Mouse (Mus musculus): Measurements from ENCODE around the gene Ptpru. TPM values are rescaled to one million over a fixed set of nuclear protein-coding genes. Genes with fewer than 3 reads are reported as not detected.

The Ptpru gene
- polyA plus RNA-seq, 1 experiment from 2014 or later, result 29.7 TPM

DNA sequence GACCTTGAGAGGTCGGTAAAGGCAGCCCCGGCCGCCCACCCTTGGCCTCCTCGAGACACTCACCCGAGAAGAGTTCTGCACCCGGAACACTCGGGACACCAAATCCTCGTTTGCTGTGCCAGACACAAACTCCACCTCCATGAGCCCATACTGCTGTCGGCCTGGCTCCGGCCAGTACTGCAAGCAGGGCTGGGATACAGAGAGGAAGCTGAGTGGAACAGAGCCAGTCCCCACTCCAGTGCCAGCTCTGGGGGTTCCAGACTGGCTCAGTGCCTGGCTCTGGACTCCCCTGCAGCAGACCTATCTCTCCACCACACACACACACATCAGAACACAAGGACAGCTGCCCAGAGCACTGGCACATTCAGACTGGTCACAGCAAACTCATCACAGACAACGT lies 66.7 kb downstream of the Ptpru start:
- H3K9me3 ChIP-seq (ENCODE audit: control insufficient read depth, low read length), result no peaks in the 10 kb centered on the region
- ATAC-seq, result no peak
- H3K4me1 ChIP-seq (replicated peaks; ENCODE audit: control insufficient read depth, insufficient read depth, low read length), result no peaks in the 10 kb centered on the region
- WGBS, result 75% methylated on average over 11 of the region's 11 CpGs
- no peak overlapping the region for H3K27ac ChIP-seq (ENCODE audit: low read length)
- H3K36me3 ChIP-seq (ENCODE audit: control insufficient read depth, insufficient read depth), result no peaks in the 10 kb centered on the region
- H3K27me3 ChIP-seq (replicated peaks; ENCODE audit: control insufficient read depth, insufficient read depth, low read length), result no peaks in the 10 kb centered on the region
- no peak overlapping the region for H3K9ac ChIP-seq (replicated peaks; ENCODE audit: low read depth, low read length)
- no peak overlapping the region for H3K4me3 ChIP-seq (replicated peaks; ENCODE audit: low read length)
- no peak overlapping the region for H3K4me2 ChIP-seq (ENCODE audit: low read length)

DNA sequence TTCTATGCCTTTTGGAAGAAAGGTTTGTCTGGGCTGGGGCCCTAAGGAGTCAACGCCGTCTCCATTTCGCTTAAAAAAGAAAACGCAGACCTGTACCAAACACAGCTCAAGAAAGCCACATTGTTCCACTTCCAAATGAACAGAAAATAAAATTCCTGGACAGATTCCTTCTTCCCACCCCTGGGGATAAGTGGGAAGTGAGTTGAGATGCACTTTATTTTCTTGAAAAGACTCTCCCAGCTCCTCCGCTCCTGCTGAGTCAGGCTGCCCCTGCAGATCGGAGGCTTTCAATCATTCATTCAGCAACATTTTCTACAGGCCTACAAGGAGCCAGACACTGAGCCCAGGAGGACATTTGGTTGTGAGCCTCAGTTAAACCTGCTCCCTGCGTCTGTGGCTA lies 74.2 kb downstream of the Ptpru start:
- Histone ChIP-seq H3K27ac (ENCODE audit: low read length) (no peak overlapping the region), H3K9me3 (ENCODE audit: control insufficient read depth, low read length) (no peaks in the 10 kb centered on the region), H3K4me2 (ENCODE audit: low read length) (no peak overlapping the region), H3K4me3 (replicated peaks; ENCODE audit: low read length) (no peak overlapping the region), H3K27me3 (replicated peaks; ENCODE audit: control insufficient read depth, insufficient read depth, low read length) (no peaks in the 10 kb centered on the region), H3K4me1 (replicated peaks; ENCODE audit: control insufficient read depth, insufficient read depth, low read length) (0 out of 2 replicates have a peak, but pooled peaks cover 2% of the 10 kb centered on the region), H3K36me3 (ENCODE audit: control insufficient read depth, insufficient read depth) (no peaks in the 10 kb centered on the region), H3K9ac (replicated peaks; ENCODE audit: low read depth, low read length) (no peak overlapping the region)
- 90% methylated on average over 7 of the region's 7 CpGs for WGBS
- no peak for ATAC-seq

DNA sequence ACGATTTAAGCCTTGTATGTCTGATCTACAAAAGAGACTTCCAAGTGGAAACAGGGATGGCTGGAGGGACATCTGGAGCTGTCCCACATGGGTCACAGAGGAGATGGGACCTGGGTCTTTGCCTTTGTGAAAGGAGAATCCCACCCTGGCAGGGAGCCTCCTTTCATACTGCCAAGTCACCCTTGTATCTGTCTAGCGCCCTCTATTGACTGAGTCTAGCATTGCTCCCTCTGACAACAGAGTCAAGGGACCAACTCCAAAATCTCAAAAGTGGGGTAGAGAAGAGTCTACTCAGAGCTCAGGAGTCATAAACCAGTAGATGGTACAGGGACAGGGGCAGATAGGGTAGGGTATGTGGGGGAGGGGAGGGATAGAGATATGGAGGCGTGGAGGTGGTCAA lies 74.6 kb downstream of the Ptpru start:
- Histone ChIP-seq H3K36me3 (ENCODE audit: control insufficient read depth, insufficient read depth) (no peaks in the 10 kb centered on the region), H3K4me1 (replicated peaks; ENCODE audit: control insufficient read depth, insufficient read depth, low read length) (0 out of 2 replicates have a peak, but pooled peaks cover 2% of the 10 kb centered on the region), H3K27ac (ENCODE audit: low read length) (no peak overlapping the region), H3K4me2 (ENCODE audit: low read length) (no peak overlapping the region), H3K9ac (replicated peaks; ENCODE audit: low read depth, low read length) (no peak overlapping the region), H3K9me3 (ENCODE audit: control insufficient read depth, low read length) (no peaks in the 10 kb centered on the region), H3K4me3 (replicated peaks; ENCODE audit: low read length) (no peak overlapping the region), H3K27me3 (replicated peaks; ENCODE audit: control insufficient read depth, insufficient read depth, low read length) (no peaks in the 10 kb centered on the region)
- WGBS, result 75% methylated on average over 3 of the region's 3 CpGs
- no peak for ATAC-seq

DNA sequence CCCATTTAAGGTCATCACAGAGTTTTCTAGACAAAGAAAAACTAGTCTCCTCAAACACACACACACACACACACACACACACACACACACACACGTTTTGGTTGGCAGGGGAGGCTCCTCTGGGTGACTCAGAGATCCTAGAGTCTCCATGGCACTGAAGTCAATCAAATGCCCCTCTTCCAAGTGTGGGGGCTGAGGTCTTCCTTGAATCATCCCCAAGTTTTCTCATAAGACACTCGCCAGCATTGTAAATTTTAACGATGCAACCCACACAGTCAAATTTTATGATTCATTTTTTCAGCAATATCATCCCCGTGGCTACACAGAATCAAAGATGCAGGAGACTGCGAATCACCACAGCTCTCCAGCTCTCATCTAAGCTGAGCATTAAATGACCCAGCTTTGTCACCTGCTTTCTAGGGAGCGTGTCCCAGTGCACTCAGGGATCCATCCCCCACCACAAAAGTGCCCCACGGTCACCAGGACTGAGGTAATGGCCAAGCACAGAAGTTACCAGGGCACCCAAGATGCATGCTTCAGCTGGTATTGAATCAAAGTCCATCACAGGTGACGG lies 75.8 kb downstream of the Ptpru start:
- WGBS, result 75% methylated on average over 8 of the region's 8 CpGs
- 0 out of 2 replicates have a peak, but pooled peaks cover 2% of the 10 kb centered on the region for H3K4me1 ChIP-seq (replicated peaks; ENCODE audit: control insufficient read depth, insufficient read depth, low read length)
- H3K4me2 ChIP-seq (ENCODE audit: low read length), result no peak overlapping the region
- no peaks in the 10 kb centered on the region for H3K36me3 ChIP-seq (ENCODE audit: control insufficient read depth, insufficient read depth)
- no peak for ATAC-seq
- no peak overlapping the region for H3K4me3 ChIP-seq (replicated peaks; ENCODE audit: low read length)
- no peak overlapping the region for H3K27ac ChIP-seq (ENCODE audit: low read length)
- no peaks in the 10 kb centered on the region for H3K9me3 ChIP-seq (ENCODE audit: control insufficient read depth, low read length)
- H3K27me3 ChIP-seq (replicated peaks; ENCODE audit: control insufficient read depth, insufficient read depth, low read length), result no peaks in the 10 kb centered on the region
- no peak overlapping the region for H3K9ac ChIP-seq (replicated peaks; ENCODE audit: low read depth, low read length)

DNA sequence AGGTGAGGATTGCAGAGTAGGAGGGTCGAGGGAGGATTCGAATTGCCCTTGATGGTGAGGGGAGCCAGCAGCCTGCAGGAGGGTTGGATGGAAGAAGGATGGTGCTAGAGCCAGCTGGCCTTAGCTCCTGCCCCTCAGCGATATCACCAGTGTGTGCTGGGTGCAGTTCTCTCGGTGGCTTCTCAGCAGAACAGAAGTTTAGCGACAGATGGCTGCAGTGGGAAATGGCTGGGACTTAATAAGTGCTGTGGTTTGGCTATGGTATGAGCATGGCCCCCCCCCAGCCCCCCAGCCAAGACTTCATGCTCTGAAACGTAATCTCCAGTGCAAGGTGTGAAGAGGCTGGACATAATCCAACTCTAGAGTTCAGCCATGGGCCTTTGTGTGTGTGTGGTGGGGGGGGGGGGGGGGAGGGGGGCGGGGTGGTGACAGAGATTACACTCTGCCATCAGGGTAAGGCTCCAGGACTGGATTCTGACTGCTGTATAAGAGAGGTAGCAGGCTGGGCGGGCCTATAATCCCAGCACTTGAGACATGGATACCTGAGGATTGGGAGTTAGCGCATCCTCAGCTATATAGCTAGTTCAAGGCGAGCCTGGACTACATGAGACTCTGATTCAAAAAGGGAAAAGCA lies 85.8 kb downstream of the Ptpru start:
- Histone ChIP-seq H3K27ac (ENCODE audit: low read length) (peak overlapping the region; percentile 20), H3K9me3 (ENCODE audit: control insufficient read depth, low read length) (no peaks in the 10 kb centered on the region), H3K9ac (replicated peaks; ENCODE audit: low read depth, low read length) (no peak overlapping the region), H3K36me3 (ENCODE audit: control insufficient read depth, insufficient read depth) (no peaks in the 10 kb centered on the region), H3K4me2 (ENCODE audit: low read length) (no peak overlapping the region), H3K4me1 (replicated peaks; ENCODE audit: control insufficient read depth, insufficient read depth, low read length) (peaks cover 13% of the 10 kb centered on the region), H3K4me3 (replicated peaks; ENCODE audit: low read length) (no peak overlapping the region), H3K27me3 (replicated peaks; ENCODE audit: control insufficient read depth, insufficient read depth, low read length) (no peaks in the 10 kb centered on the region)
- 47% methylated on average over 10 of the region's 10 CpGs for WGBS
- peak; percentile 86 for ATAC-seq

DNA sequence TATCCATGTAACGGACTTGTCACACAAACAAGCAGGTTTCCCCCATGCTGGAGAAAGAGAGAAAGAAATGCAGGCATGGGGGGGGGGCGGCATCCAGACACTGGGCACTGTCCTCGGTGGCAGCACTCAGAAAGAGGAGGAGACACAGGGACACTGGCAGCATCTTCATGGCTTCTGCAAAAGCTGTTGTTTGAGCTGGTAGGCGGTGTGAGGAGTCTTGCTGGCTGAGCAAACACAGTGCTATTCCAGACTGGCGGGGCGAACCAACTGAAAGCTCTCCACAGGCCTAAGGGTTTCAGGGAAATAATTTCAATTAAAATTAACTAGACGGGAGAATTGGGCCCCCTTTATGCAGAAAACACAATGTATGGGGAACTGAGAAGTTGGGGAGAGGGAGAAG lies 86.5 kb downstream of the Ptpru start:
- Histone ChIP-seq H3K36me3 (ENCODE audit: control insufficient read depth, insufficient read depth) (no peaks in the 10 kb centered on the region), H3K9ac (replicated peaks; ENCODE audit: low read depth, low read length) (no peak overlapping the region), H3K27me3 (replicated peaks; ENCODE audit: control insufficient read depth, insufficient read depth, low read length) (no peaks in the 10 kb centered on the region), H3K4me1 (replicated peaks; ENCODE audit: control insufficient read depth, insufficient read depth, low read length) (peaks cover 13% of the 10 kb centered on the region), H3K27ac (ENCODE audit: low read length) (peak overlapping the region; percentile 20; the same call in 1 of the 2 replicates), H3K4me2 (ENCODE audit: low read length) (no peak overlapping the region), H3K4me3 (replicated peaks; ENCODE audit: low read length) (no peak overlapping the region), H3K9me3 (ENCODE audit: control insufficient read depth, low read length) (no peaks in the 10 kb centered on the region)
- ATAC-seq, result no peak
- WGBS, result 35% methylated on average over 7 of the region's 7 CpGs

DNA sequence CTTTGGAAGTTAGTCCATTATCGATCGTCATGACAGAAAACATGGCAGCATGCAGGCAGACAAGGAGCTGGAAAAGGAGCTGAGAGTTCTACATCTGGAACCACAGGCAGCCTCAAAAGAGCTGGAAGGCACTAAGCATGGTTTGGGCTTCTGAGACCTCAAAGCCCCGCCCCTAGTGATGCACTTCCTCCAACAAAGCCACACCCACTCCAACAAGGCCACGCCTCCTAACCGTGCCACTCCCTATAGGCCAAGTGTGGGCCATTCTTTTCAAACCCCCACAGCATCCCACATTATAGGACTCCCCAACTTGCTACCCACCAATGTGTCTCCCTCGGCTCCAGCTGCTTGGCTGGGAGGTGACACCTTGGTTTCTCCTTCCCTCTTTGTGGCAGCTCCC lies 88.3 kb downstream of the Ptpru start:
- WGBS, result 87% methylated on average over 6 of the region's 6 CpGs
- Histone ChIP-seq H3K4me1 (replicated peaks; ENCODE audit: control insufficient read depth, insufficient read depth, low read length) (peaks cover 13% of the 10 kb centered on the region), H3K9me3 (ENCODE audit: control insufficient read depth, low read length) (no peaks in the 10 kb centered on the region), H3K27ac (ENCODE audit: low read length) (no peak overlapping the region), H3K4me2 (ENCODE audit: low read length) (no peak overlapping the region), H3K36me3 (ENCODE audit: control insufficient read depth, insufficient read depth) (no peaks in the 10 kb centered on the region), H3K4me3 (replicated peaks; ENCODE audit: low read length) (no peak overlapping the region), H3K9ac (replicated peaks; ENCODE audit: low read depth, low read length) (no peak overlapping the region), H3K27me3 (replicated peaks; ENCODE audit: control insufficient read depth, insufficient read depth, low read length) (no peaks in the 10 kb centered on the region)
- ATAC-seq, result no peak

DNA sequence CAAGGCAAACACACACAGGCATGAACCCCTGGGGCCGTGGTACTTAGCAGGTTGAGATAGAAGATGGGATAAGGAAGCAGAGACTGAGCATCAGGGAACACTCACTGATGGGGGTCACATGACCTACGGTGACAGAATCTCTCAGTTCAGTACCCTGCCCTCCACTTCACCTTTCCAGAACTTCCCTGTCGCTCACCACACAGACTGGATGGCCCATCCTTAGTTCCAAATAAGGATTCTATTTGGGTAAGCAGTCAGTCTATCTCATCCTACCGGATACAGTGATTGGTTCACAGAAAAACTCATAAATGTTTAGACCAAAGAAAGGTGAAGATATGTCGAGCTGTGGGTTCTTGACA lies 93.4 kb downstream of the Ptpru start:
- ATAC-seq, result no peak
- Histone ChIP-seq H3K27ac (ENCODE audit: low read length) (no peak overlapping the region), H3K36me3 (ENCODE audit: control insufficient read depth, insufficient read depth) (no peaks in the 10 kb centered on the region), H3K9me3 (ENCODE audit: control insufficient read depth, low read length) (no peaks in the 10 kb centered on the region), H3K9ac (replicated peaks; ENCODE audit: low read depth, low read length) (no peak overlapping the region), H3K4me3 (replicated peaks; ENCODE audit: low read length) (no peak overlapping the region), H3K4me2 (ENCODE audit: low read length) (no peak overlapping the region), H3K4me1 (replicated peaks; ENCODE audit: control insufficient read depth, insufficient read depth, low read length) (no peaks in the 10 kb centered on the region), H3K27me3 (replicated peaks; ENCODE audit: control insufficient read depth, insufficient read depth, low read length) (no peaks in the 10 kb centered on the region)
- WGBS, result 83% methylated on average over 5 of the region's 5 CpGs

DNA sequence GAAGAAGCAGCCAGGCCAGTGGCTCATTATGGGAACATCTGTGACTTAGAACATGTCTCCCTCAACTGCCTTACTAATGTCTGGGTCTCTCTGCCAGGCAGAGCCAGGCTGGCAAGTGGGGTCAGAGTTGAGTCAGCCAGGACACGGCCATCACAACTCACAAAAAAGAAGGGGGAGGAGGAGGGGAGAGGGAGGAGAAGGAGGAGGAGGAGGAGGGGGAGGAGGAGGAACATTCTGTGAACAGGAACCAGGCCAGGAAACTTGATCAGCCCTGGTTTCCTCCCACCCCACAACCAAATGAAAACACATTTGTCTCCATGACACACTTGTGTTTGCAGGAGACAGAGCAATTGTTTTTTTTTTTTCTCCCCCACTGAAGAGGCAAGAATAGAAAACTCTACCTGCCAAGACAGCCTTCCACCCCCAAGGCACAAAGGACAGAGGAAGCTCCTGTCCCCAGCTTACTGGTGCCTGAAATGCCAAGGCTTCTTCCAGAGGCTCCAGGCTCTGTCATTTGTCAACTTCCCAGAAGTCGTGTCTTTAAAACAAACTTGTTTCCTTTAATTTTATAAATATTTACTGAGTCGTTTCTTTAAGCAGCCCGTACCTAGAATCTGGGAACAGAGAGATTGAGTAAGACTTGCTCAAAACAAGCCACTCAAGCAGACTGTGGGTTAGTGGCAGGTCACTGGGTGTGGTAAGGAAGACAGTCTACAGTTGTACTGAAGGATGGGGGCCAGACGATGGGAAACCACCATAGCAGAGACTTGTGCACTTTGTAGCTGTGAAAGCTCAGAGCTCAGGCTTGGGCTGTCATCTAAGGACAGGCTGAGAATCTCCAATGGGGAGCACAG lies 94.0 kb downstream of the Ptpru start:
- Histone ChIP-seq H3K9ac (replicated peaks; ENCODE audit: low read depth, low read length) (no peak overlapping the region), H3K9me3 (ENCODE audit: control insufficient read depth, low read length) (no peaks in the 10 kb centered on the region), H3K4me3 (replicated peaks; ENCODE audit: low read length) (no peak overlapping the region), H3K27ac (ENCODE audit: low read length) (no peak overlapping the region), H3K4me2 (ENCODE audit: low read length) (no peak overlapping the region), H3K36me3 (ENCODE audit: control insufficient read depth, insufficient read depth) (no peaks in the 10 kb centered on the region), H3K4me1 (replicated peaks; ENCODE audit: control insufficient read depth, insufficient read depth, low read length) (no peaks in the 10 kb centered on the region), H3K27me3 (replicated peaks; ENCODE audit: control insufficient read depth, insufficient read depth, low read length) (no peaks in the 10 kb centered on the region)
- WGBS, result 70% methylated on average over 5 of the region's 5 CpGs
- ATAC-seq, result no peak

Data from forebrain, embryonic 16.5 days (tissue).